Mouse (Mus musculus): ENCODE results near the gene Usp30. TPM values are rescaled to one million over a fixed set of nuclear protein-coding genes. Genes with fewer than 3 reads are reported as not detected.
A peak's percentile ranks its signal among the peaks of the same experiment; 100 is the strongest.

The Usp30 gene
- polyA plus RNA-seq (2014; fragmentation: Nextera tagmentation; extraction: Ambion mirVana): 10.1 and 11.3 TPM in 2 replicates

DNA sequence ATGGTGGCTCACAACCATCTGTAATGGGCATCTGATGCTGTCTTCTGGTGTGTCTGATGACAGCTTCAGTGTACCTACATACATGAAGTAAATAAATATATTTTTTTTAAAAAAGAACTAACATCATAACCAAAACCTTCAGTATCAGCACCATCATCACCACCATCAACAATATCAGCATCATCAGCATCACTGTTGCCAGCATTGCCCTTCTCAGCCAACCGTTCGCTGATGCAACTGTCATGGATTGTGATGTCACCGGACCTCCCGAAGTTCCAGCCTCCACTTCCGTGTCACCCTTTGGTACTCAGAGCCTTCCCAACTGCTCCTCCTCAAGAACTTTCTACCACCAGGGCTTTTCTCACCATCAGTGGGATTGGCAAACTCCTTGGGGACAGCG lies at the start of gene Usp30:
Gene Usp30, plus strand, starts transcription at position 301 of the 400 bp plus-strand sequence.
- H3K4me1 ChIP-seq (ENCODE audit: control insufficient read depth, insufficient read depth, low read length): no peaks in the 10 kb centered on the region
- H3K9me3 ChIP-seq (ENCODE audit: control insufficient read depth, low read length): no peaks in the 10 kb centered on the region
- H3K36me3 ChIP-seq (ENCODE audit: control insufficient read depth, insufficient read depth, low read length): no peaks in the 10 kb centered on the region
- no peak within 1 kb of the TSS for H3K27ac ChIP-seq (replicated peaks; ENCODE audit: low read depth, low read length)
- H3K4me2 ChIP-seq (ENCODE audit: low read depth, low read length): no peak within 1 kb of the TSS
- no peak for ATAC-seq (ENCODE audit: low read depth)
- WGBS: 92% methylated on average over 6 of the region's 6 CpGs
- DNase-seq (ENCODE audit: low spot score): no peak
- H3K9ac ChIP-seq (ENCODE audit: low read depth, low read length): no peak within 1 kb of the TSS
- H3K4me3 ChIP-seq (ENCODE audit: low read depth, low read length): no peak within 1 kb of the TSS
- H3K27me3 ChIP-seq (replicated peaks; ENCODE audit: control insufficient read depth, insufficient read depth, low read length): no peaks in the 10 kb centered on the region

DNA sequence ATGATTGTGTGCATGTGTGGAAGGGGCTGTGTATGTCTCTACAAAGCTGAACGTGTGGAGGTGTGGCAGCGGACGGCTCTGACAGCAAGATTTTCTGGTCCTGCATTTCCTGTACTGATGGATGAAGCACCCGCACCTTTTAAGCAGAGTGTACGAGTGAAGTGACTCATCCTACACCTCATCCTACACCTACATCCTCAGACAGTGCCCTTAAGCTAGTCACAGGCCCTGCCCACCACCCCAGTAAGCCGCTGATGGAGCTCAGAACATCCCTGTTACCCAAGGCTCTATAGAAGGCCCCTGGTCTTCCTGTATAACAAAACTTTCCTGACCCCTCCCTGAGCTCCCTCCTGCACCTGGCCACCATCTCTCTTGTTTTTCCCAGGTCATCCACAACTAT lies 40.9 kb upstream of the Usp30 start:
- Histone ChIP-seq H3K4me1 (ENCODE audit: control insufficient read depth, insufficient read depth, low read length) (no peaks in the 10 kb centered on the region), H3K36me3 (ENCODE audit: control insufficient read depth, insufficient read depth, low read length) (no peaks in the 10 kb centered on the region), H3K27me3 (replicated peaks; ENCODE audit: control insufficient read depth, insufficient read depth, low read length) (no peaks in the 10 kb centered on the region), H3K4me3 (ENCODE audit: low read depth, low read length) (no peak overlapping the region), H3K4me2 (ENCODE audit: low read depth, low read length) (no peak overlapping the region), H3K9me3 (ENCODE audit: control insufficient read depth, low read length) (no peaks in the 10 kb centered on the region), H3K27ac (replicated peaks; ENCODE audit: low read depth, low read length) (no peak overlapping the region), H3K9ac (ENCODE audit: low read depth, low read length) (no peak overlapping the region)
- WGBS: 53% methylated on average over 6 of the region's 6 CpGs
- no peak for ATAC-seq (ENCODE audit: low read depth)
- DNase-seq (ENCODE audit: low spot score): no peak

DNA sequence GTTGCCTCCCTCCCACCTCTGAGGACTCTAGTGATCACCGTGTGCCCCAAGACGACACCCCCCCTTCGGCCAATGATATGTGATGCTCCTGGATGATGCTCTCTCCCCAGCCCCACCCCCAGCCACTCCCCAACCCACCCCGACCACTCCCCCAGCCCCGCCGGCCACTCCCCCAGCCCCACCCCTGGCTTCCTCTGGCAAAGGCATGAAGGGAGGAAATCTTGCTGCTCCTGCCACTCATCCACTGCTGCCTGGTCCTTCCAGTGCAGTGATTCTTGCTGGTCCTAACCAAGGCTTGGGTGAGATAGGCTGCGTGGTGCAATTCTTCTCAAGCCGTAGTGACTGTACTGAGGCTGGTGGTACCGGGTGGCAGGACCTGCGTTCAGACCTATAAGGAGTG lies 40.4 kb upstream of the Usp30 start:
- H3K4me3 ChIP-seq (ENCODE audit: low read depth, low read length): no peak overlapping the region
- no peaks in the 10 kb centered on the region for H3K4me1 ChIP-seq (ENCODE audit: control insufficient read depth, insufficient read depth, low read length)
- H3K36me3 ChIP-seq (ENCODE audit: control insufficient read depth, insufficient read depth, low read length): no peaks in the 10 kb centered on the region
- H3K27ac ChIP-seq (replicated peaks; ENCODE audit: low read depth, low read length): no peak overlapping the region
- no peaks in the 10 kb centered on the region for H3K9me3 ChIP-seq (ENCODE audit: control insufficient read depth, low read length)
- no peak overlapping the region for H3K4me2 ChIP-seq (ENCODE audit: low read depth, low read length)
- ATAC-seq (ENCODE audit: low read depth): no peak
- no peak overlapping the region for H3K9ac ChIP-seq (ENCODE audit: low read depth, low read length)
- DNase-seq (ENCODE audit: low spot score): peak; percentile 4
- 8% methylated on average over 8 of the region's 10 CpGs for WGBS
- H3K27me3 ChIP-seq (replicated peaks; ENCODE audit: control insufficient read depth, insufficient read depth, low read length): no peaks in the 10 kb centered on the region

DNA sequence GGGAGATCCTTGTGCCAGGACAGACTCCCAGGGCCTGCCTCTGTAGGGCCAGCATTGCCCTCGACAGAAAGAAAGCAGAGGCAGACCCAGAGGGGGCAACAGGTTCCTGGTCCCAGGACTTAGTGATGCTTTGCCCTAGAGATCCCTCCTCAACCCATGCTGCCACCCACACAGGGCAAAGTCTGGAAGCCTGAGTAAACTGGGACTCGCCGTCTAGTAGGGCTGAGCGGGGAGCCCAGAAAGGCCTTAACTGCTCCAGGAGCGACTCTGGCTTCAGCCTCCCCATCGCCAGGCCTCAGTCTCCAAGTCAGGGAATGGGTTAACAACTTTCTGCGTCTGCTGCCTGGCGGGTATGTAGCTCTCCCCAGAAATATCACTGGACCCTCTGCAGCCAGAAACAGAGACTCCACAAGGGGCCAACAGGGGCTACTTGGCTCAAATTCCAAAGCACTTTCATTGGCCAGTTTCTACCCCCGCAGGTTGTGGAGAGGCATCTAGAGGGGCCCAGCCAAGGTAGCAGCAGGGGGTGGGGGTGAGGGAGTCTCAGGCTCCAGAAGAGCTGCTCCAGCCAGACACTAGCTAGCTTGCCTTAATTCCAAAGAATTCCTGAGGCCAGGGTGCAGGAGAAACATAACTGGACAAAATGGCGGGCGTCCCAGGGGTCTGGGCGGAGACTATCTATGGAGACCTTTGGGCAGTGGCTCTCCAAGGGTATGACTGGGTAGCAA lies 37.9 kb upstream of the Usp30 start:
- 87% methylated on average over 12 of the region's 12 CpGs for WGBS
- Histone ChIP-seq H3K4me3 (ENCODE audit: low read depth, low read length) (no peak overlapping the region), H3K27me3 (replicated peaks; ENCODE audit: control insufficient read depth, insufficient read depth, low read length) (no peaks in the 10 kb centered on the region), H3K9me3 (ENCODE audit: control insufficient read depth, low read length) (no peaks in the 10 kb centered on the region), H3K27ac (replicated peaks; ENCODE audit: low read depth, low read length) (no peak overlapping the region), H3K4me1 (ENCODE audit: control insufficient read depth, insufficient read depth, low read length) (no peaks in the 10 kb centered on the region), H3K36me3 (ENCODE audit: control insufficient read depth, insufficient read depth, low read length) (no peaks in the 10 kb centered on the region), H3K4me2 (ENCODE audit: low read depth, low read length) (no peak overlapping the region), H3K9ac (ENCODE audit: low read depth, low read length) (no peak overlapping the region)
- ATAC-seq (ENCODE audit: low read depth) (no peak), DNase-seq (ENCODE audit: low spot score) (no peak)

GRCm38 (mm10) chr5:114028111-114028510 lies 37.1 kb upstream of the Usp30 start:
- 87% methylated on average over 12 of the region's 12 CpGs for WGBS
- no peak for ATAC-seq (ENCODE audit: low read depth)

GRCm38 (mm10) chr5:114030652-114031051 lies 34.6 kb upstream of the Usp30 start:
- ATAC-seq (ENCODE audit: low read depth) (no peak), DNase-seq (ENCODE audit: low spot score) (no peak)
- Histone ChIP-seq H3K9ac (ENCODE audit: low read depth, low read length) (no peak overlapping the region), H3K4me1 (ENCODE audit: control insufficient read depth, insufficient read depth, low read length) (no peaks in the 10 kb centered on the region), H3K27ac (replicated peaks; ENCODE audit: low read depth, low read length) (no peak overlapping the region), H3K36me3 (ENCODE audit: control insufficient read depth, insufficient read depth, low read length) (no peaks in the 10 kb centered on the region), H3K4me3 (ENCODE audit: low read depth, low read length) (no peak overlapping the region), H3K27me3 (replicated peaks; ENCODE audit: control insufficient read depth, insufficient read depth, low read length) (no peaks in the 10 kb centered on the region), H3K9me3 (ENCODE audit: control insufficient read depth, low read length) (no peaks in the 10 kb centered on the region), H3K4me2 (ENCODE audit: low read depth, low read length) (no peak overlapping the region)
- WGBS: 89% methylated on average over 12 of the region's 12 CpGs

More at GRCm38 (mm10) chr5:114028111-114028510, 37.1 kb upstream of the Usp30 start:
- no peaks in the 10 kb centered on the region for H3K9me3 ChIP-seq (ENCODE audit: control insufficient read depth, low read length)
- H3K36me3 ChIP-seq (ENCODE audit: control insufficient read depth, insufficient read depth, low read length): no peaks in the 10 kb centered on the region
- H3K4me2 ChIP-seq (ENCODE audit: low read depth, low read length): no peak overlapping the region
- H3K27me3 ChIP-seq (replicated peaks; ENCODE audit: control insufficient read depth, insufficient read depth, low read length): no peaks in the 10 kb centered on the region
- DNase-seq (ENCODE audit: low spot score): no peak
- no peak overlapping the region for H3K9ac ChIP-seq (ENCODE audit: low read depth, low read length)
- H3K4me1 ChIP-seq (ENCODE audit: control insufficient read depth, insufficient read depth, low read length): no peaks in the 10 kb centered on the region
- no peak overlapping the region for H3K27ac ChIP-seq (replicated peaks; ENCODE audit: low read depth, low read length)
- H3K4me3 ChIP-seq (ENCODE audit: low read depth, low read length): no peak overlapping the region

GRCm38 (mm10) chr5:114032161-114032763 lies 33.0 kb upstream of the Usp30 start:
- Histone ChIP-seq H3K9me3 (ENCODE audit: control insufficient read depth, low read length) (no peaks in the 10 kb centered on the region), H3K9ac (ENCODE audit: low read depth, low read length) (no peak overlapping the region), H3K27ac (replicated peaks; ENCODE audit: low read depth, low read length) (no peak overlapping the region), H3K4me1 (ENCODE audit: control insufficient read depth, insufficient read depth, low read length) (no peaks in the 10 kb centered on the region), H3K36me3 (ENCODE audit: control insufficient read depth, insufficient read depth, low read length) (no peaks in the 10 kb centered on the region), H3K4me3 (ENCODE audit: low read depth, low read length) (no peak overlapping the region), H3K4me2 (ENCODE audit: low read depth, low read length) (no peak overlapping the region), H3K27me3 (replicated peaks; ENCODE audit: control insufficient read depth, insufficient read depth, low read length) (no peaks in the 10 kb centered on the region)
- 74% methylated on average over 3 of the region's 3 CpGs for WGBS
- ATAC-seq (ENCODE audit: low read depth) (no peak), DNase-seq (ENCODE audit: low spot score) (no peak)

DNA sequence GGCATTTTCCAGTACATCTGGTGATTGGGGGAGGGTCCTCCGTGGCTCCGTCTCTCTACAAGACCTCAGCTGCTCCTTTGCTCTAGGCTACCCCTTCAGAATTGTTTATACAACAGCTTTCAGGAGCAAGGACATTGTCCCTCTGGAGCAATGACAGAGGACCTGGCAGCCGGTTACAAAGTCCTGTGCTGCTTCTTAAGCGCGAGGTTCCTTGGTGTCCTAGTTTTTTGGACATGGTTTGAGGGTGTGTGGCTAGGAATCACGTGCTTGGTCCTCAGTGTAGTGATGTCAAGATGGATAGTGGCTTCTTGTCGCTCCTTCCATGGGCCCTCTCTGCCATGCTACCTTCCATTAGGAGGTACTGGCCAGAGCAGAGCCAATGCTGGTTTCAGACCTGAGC lies 30.9 kb upstream of the Usp30 start:
- Histone ChIP-seq H3K4me1 (ENCODE audit: control insufficient read depth, insufficient read depth, low read length) (no peaks in the 10 kb centered on the region), H3K4me3 (ENCODE audit: low read depth, low read length) (no peak overlapping the region), H3K9ac (ENCODE audit: low read depth, low read length) (no peak overlapping the region), H3K4me2 (ENCODE audit: low read depth, low read length) (no peak overlapping the region), H3K36me3 (ENCODE audit: control insufficient read depth, insufficient read depth, low read length) (no peaks in the 10 kb centered on the region), H3K27me3 (replicated peaks; ENCODE audit: control insufficient read depth, insufficient read depth, low read length) (no peaks in the 10 kb centered on the region), H3K27ac (replicated peaks; ENCODE audit: low read depth, low read length) (no peak overlapping the region), H3K9me3 (ENCODE audit: control insufficient read depth, low read length) (no peaks in the 10 kb centered on the region)
- DNase-seq (ENCODE audit: low spot score) (no peak), ATAC-seq (ENCODE audit: low read depth) (no peak)
- 78% methylated on average over 7 of the region's 7 CpGs for WGBS

DNA sequence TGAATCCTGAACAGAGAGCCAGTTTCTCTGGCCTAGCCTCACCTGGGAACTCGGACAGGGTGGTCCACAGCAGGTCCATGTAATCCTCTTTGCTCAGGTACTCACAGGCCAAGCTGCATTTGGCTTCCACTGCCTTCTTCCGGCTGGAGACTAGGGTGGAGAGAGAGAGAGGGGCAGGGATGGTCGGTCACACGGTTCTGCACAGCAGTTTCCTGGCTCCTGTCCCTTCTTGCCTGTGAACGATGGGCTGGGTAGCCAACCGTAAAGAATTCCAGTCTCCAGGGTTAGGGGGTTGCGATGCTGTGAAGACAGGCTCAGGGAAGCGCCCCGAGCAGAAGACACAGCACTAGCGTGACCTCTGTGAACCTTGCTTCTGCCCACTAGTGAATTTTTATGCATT lies 30.1 kb upstream of the Usp30 start:
- H3K27me3 ChIP-seq (replicated peaks; ENCODE audit: control insufficient read depth, insufficient read depth, low read length): no peaks in the 10 kb centered on the region
- ATAC-seq (ENCODE audit: low read depth) (no peak), DNase-seq (ENCODE audit: low spot score) (no peak)
- H3K9ac ChIP-seq (ENCODE audit: low read depth, low read length): no peak overlapping the region
- H3K4me2 ChIP-seq (ENCODE audit: low read depth, low read length): no peak overlapping the region
- H3K36me3 ChIP-seq (ENCODE audit: control insufficient read depth, insufficient read depth, low read length): no peaks in the 10 kb centered on the region
- H3K4me1 ChIP-seq (ENCODE audit: control insufficient read depth, insufficient read depth, low read length): no peaks in the 10 kb centered on the region
- no peak overlapping the region for H3K27ac ChIP-seq (replicated peaks; ENCODE audit: low read depth, low read length)
- no peak overlapping the region for H3K4me3 ChIP-seq (ENCODE audit: low read depth, low read length)
- 48% methylated on average over 10 of the region's 10 CpGs for WGBS
- no peaks in the 10 kb centered on the region for H3K9me3 ChIP-seq (ENCODE audit: control insufficient read depth, low read length)
